Mouse (Mus musculus) heart, adult 2 months (tissue): ENCODE measurements around the gene 1700011L22Rik. TPM values are rescaled to one million over a fixed set of nuclear protein-coding genes. Genes with fewer than 3 reads are reported as not detected.

ENCODE experiments used
- DNase-seq, 2 experiments: peaks; one replicate each; pipeline ENCODE4 v3.0.0; 2021
- H3K27ac ChIP-seq: fragments of 200-600 bp; 2 replicates; pipeline ENCODE4 v1.8.1; 2022
- H3K27me3 ChIP-seq: fragments of 200-500 bp; 2 replicates; pipeline ENCODE4 v1.6.1; 2012; ENCODE audit warnings: mild to moderate bottlenecking, low read length, inconsistent platforms, mixed read lengths; ENCODE audit not compliant: control insufficient read depth, insufficient read depth
- H3K36me3 ChIP-seq: fragments of 200-500 bp; 2 replicates; pipeline ENCODE4 v1.6.1; 2012; ENCODE audit warnings: low read length, inconsistent platforms; ENCODE audit not compliant: control insufficient read depth, insufficient read depth
- H3K4me1 ChIP-seq: fragments of 200-500 bp; 2 replicates; pipeline ENCODE4 v1.6.1; 2011; ENCODE audit warnings: low read length; ENCODE audit not compliant: control insufficient read depth, insufficient read depth
- H3K4me3 ChIP-seq: fragments of 200-600 bp; 2 replicates; pipeline ENCODE4 v1.8.1; 2022
- H3K79me2 ChIP-seq: fragments of 200-500 bp; replicated peaks from 2 replicates; pipeline ENCODE4 v1.6.1; 2012; ENCODE audit warnings: mild to moderate bottlenecking, inconsistent platforms, low read length, moderate library complexity, mixed read lengths; ENCODE audit not compliant: control insufficient read depth, insufficient read depth
- H3K9ac ChIP-seq: fragments of 200-500 bp; 2 replicates; pipeline ENCODE4 v1.6.1; 2012; ENCODE audit warnings: low read depth, mild to moderate bottlenecking, control low read depth, inconsistent platforms, low read length, mixed read lengths
- CTCF ChIP-seq: fragments of 200-600 bp; IDR thresholded peaks from 2 replicates; pipeline ENCODE4 v1.8.1; 2022; ENCODE audit warnings: antibody characterized with exemption, mild to moderate bottlenecking, moderate library complexity
- EP300 ChIP-seq: fragments of 200-500 bp; IDR thresholded peaks from 2 replicates; pipeline ENCODE4 v1.6.1; 2011; ENCODE audit warnings: low read depth, low read length, control low read depth; ENCODE audit not compliant: insufficient read depth
- POLR2A ChIP-seq: fragments of 200-500 bp; IDR thresholded peaks from 2 replicates; pipeline ENCODE4 v1.6.1; 2011; ENCODE audit warnings: mild to moderate bottlenecking, low read depth, low read length, control low read depth; ENCODE audit not compliant: insufficient read depth
- WGBS: fragments of 180-500 bp; shearing (Covaris S2); methylation state at CpG from one replicate; pipeline ENCODE4 v1.1.7; 2018; 5-methylcytosine and 5-hydroxymethylcytosine counted together
- intact Hi-C: fragments of 180-260 bp; cut with DNase I; formaldehyde crosslinking; loops from one replicate; pipeline ENCODE4 v1.15.1; 2025
- polyA plus RNA-seq: library from polyadenylated mRNA; depleted of rRNA; stranded (reverse); fragments of >200 nt; gene quantifications from 2 replicates; pipeline ENCODE4 v1.2.3, GENCODE M21; 2012
- total RNA-seq, 2 experiments: library from RNA; stranded (reverse); gene quantifications; 2 replicates each; pipeline ENCODE4 v1.2.3; 2021

The 1700011L22Rik gene
- total and polyA plus RNA-seq, 3 experiments, result not detected

GRCm38 (mm10) chr8:79292712-79293264 is 44.4 kb upstream of the 1700011L22Rik start:
- no peak overlapping the region for H3K9ac ChIP-seq
- WGBS, result 53% methylated on average over 3 of the region's 3 CpGs
- intact Hi-C loops, result loop anchor here (5.0 to 10.0 kb wide), 3 partner anchors 85 to 422 kb away; partner anchors contain the start of genes Abce1 and Anapc10
- H3K27ac ChIP-seq, result no peak overlapping the region
- H3K79me2 ChIP-seq, result peaks cover 4% of the 10 kb centered on the region; the same call in 1 of the 2 replicates
- no peak for DNase-seq
- TF ChIP-seq EP300 (no peak), CTCF (no peak), POLR2A (no peak)
- H3K27me3 ChIP-seq, result no peaks in the 10 kb centered on the region
- H3K4me1 ChIP-seq, result peaks cover 10% of the 10 kb centered on the region
- no peak overlapping the region for H3K4me3 ChIP-seq
- H3K36me3 ChIP-seq, result peaks cover 5% of the 10 kb centered on the region; the same call in 1 of the 2 replicates

- Histone ChIP-seq H3K36me3 (peaks cover 5% of the 10 kb centered on the region; the same call in 1 of the 2 replicates), H3K9ac (no peak overlapping the region), H3K4me1 (peaks cover 10% of the 10 kb centered on the region), H3K27me3 (no peaks in the 10 kb centered on the region), H3K79me2 (peaks cover 4% of the 10 kb centered on the region; the same call in 1 of the 2 replicates), H3K4me3 (no peak overlapping the region), H3K27ac (no peak overlapping the region)
- TF ChIP-seq POLR2A, result no peak
- no peak for TF ChIP-seq EP300
- no peak for TF ChIP-seq CTCF
- WGBS, result 73% methylated on average over 5 of the region's 5 CpGs
- intact Hi-C loops, result no loop called here
- DNase-seq, result no peak
Measured at GRCm38 (mm10) chr8:79289592-79289991, 41.2 kb upstream of the 1700011L22Rik start.

- TF ChIP-seq POLR2A (no peak), CTCF (no peak), EP300 (no peak)
- intact Hi-C loops, result no loop called here
- 63% methylated on average over 2 of the region's 2 CpGs for WGBS
Measured at GRCm38 (mm10) chr8:79288681-79289080, 40.3 kb upstream of the 1700011L22Rik start.

GRCm38 (mm10) chr8:79288250-79288649 is 39.9 kb upstream of the 1700011L22Rik start:
- no peak overlapping the region for H3K9ac ChIP-seq
- H3K4me3 ChIP-seq, result no peak overlapping the region
- intact Hi-C loops, result no loop called here
- DNase-seq, result no peak
- peaks cover 10% of the 10 kb centered on the region for H3K4me1 ChIP-seq
- WGBS, result 92% methylated on average over 4 of the region's 4 CpGs
- H3K36me3 ChIP-seq, result no peaks in the 10 kb centered on the region; the same call in 1 of the 2 replicates
- TF ChIP-seq POLR2A (no peak), CTCF (no peak), EP300 (no peak)
- peaks cover 4% of the 10 kb centered on the region; the same call in 1 of the 2 replicates for H3K79me2 ChIP-seq
- no peak overlapping the region for H3K27ac ChIP-seq
- H3K27me3 ChIP-seq, result no peaks in the 10 kb centered on the region

More at GRCm38 (mm10) chr8:79288681-79289080, 40.3 kb upstream of the 1700011L22Rik start:
- Histone ChIP-seq H3K27ac (no peak overlapping the region), H3K4me1 (peaks cover 11% of the 10 kb centered on the region), H3K4me3 (no peak overlapping the region), H3K27me3 (no peaks in the 10 kb centered on the region), H3K36me3 (peaks cover 3% of the 10 kb centered on the region; the same call in 1 of the 2 replicates), H3K79me2 (peaks cover 4% of the 10 kb centered on the region; the same call in 1 of the 2 replicates), H3K9ac (no peak overlapping the region)
- DNase-seq, result no peak

- intact Hi-C loops, result no loop called here
- Histone ChIP-seq H3K36me3 (no peaks in the 10 kb centered on the region; the same call in 1 of the 2 replicates), H3K4me3 (no peak overlapping the region), H3K27ac (no peak overlapping the region), H3K4me1 (peaks cover 5% of the 10 kb centered on the region), H3K9ac (no peak overlapping the region), H3K79me2 (0 out of 2 replicates have a peak, but pooled peaks cover 2% of the 10 kb centered on the region), H3K27me3 (no peaks in the 10 kb centered on the region)
- no peak for DNase-seq
- TF ChIP-seq POLR2A, result no peak
- TF ChIP-seq EP300, result no peak
- no peak for TF ChIP-seq CTCF
- 84% methylated on average over 3 of the region's 3 CpGs for WGBS
Measured at GRCm38 (mm10) chr8:79286424-79286823, 38.1 kb upstream of the 1700011L22Rik start.

GRCm38 (mm10) chr8:79284626-79285025 is 36.3 kb upstream of the 1700011L22Rik start:
- no peak for DNase-seq
- TF ChIP-seq EP300 (no peak), CTCF (no peak), POLR2A (no peak)
- intact Hi-C loops, result no loop called here
- no peak overlapping the region for H3K9ac ChIP-seq
- WGBS, result 81% methylated on average over 3 of the region's 3 CpGs
- no peaks in the 10 kb centered on the region for H3K27me3 ChIP-seq
- H3K79me2 ChIP-seq, result 0 out of 2 replicates have a peak, but pooled peaks cover 2% of the 10 kb centered on the region
- H3K36me3 ChIP-seq, result no peaks in the 10 kb centered on the region; the same call in 1 of the 2 replicates
- H3K4me3 ChIP-seq, result no peak overlapping the region
- peaks cover 4% of the 10 kb centered on the region for H3K4me1 ChIP-seq
- no peak overlapping the region for H3K27ac ChIP-seq
